ENCODE assay signal across 22 mouse cellular contexts in genomic region chr6:7830793-7831192, GRCm38 (mm10).
"Had no signal": no experiment of that assay in that cellular context is flagged by ENCODE, and none has a peak within 500 bp of the region (broad histone marks: within the 10 kb centered on the region; RNA-seq: fewer than 3 reads in every experiment).

No protein-coding gene starts in this region.

- H3K4me1 ChIP-seq: liver, embryonic 12.5 days; liver, embryonic 15.5 days; lung, embryonic 15.5 days; neural tube, embryonic 12.5 days; neural tube, embryonic 15.5 days; stomach, embryonic 15.5 days had no signal

- H3K4me2 ChIP-seq: limb, embryonic 13.5 days; liver, embryonic 12.5 days; liver, embryonic 15.5 days; lung, embryonic 15.5 days; midbrain, embryonic 11.5 days; neural tube, embryonic 12.5 days; neural tube, embryonic 15.5 days; stomach, embryonic 15.5 days had no signal

- H3K27ac ChIP-seq: limb, embryonic 10.5 days; limb, embryonic 13.5 days; liver, embryonic 12.5 days; liver, embryonic 15.5 days; lung, embryonic 15.5 days; neural tube, embryonic 12.5 days; neural tube, embryonic 15.5 days; stomach, embryonic 15.5 days had no signal

- H3K4me3 ChIP-seq: limb, embryonic 10.5 days; limb, embryonic 13.5 days; liver, embryonic 12.5 days; liver, embryonic 15.5 days; lung, embryonic 15.5 days; neural tube, embryonic 12.5 days; neural tube, embryonic 15.5 days; stomach, embryonic 15.5 days had no signal

- ATAC-seq: liver, embryonic 12.5 days had no signal

- H3K9me3 ChIP-seq: limb, embryonic 10.5 days; limb, embryonic 13.5 days; liver, embryonic 12.5 days; liver, embryonic 15.5 days; lung, embryonic 15.5 days; neural tube, embryonic 12.5 days; stomach, embryonic 15.5 days had no signal

- H3K9ac ChIP-seq: limb, embryonic 13.5 days; liver, embryonic 12.5 days; liver, embryonic 15.5 days; lung, embryonic 15.5 days; neural tube, embryonic 12.5 days; neural tube, embryonic 15.5 days; stomach, embryonic 15.5 days had no signal

- DNase-seq: kidney, adult 18-20 months; kidney, adult 9 months; kidney, postnatal 14 days; kidney, postnatal 4 days; liver; lung, adult 18-20 months; lung, postnatal 10 days; lung, postnatal 4 days; midbrain, embryonic 14.5 days; right cerebral cortex, adult 18-20 months; right cerebral cortex, postnatal 25 days; spleen, adult 18-20 months; thymus, adult 2 months had no signal

- H3K36me3 ChIP-seq: limb, embryonic 10.5 days; limb, embryonic 13.5 days; liver, embryonic 12.5 days; liver, embryonic 15.5 days; lung, embryonic 15.5 days; neural tube, embryonic 12.5 days; neural tube, embryonic 15.5 days; stomach, embryonic 15.5 days had no signal

- H3K27me3 ChIP-seq: limb, embryonic 13.5 days; liver, embryonic 15.5 days; lung, embryonic 15.5 days; neural tube, embryonic 12.5 days; neural tube, embryonic 15.5 days; stomach, embryonic 15.5 days had no signal
